Mouse (Mus musculus): Measurements from ENCODE around the gene Srebf2. TPM values are rescaled to one million over a fixed set of nuclear protein-coding genes. Genes with fewer than 3 reads are reported as not detected.

Gene Srebf2
- polyA plus RNA-seq, 1 experiment from 2014 or later = 244 TPM

DNA sequence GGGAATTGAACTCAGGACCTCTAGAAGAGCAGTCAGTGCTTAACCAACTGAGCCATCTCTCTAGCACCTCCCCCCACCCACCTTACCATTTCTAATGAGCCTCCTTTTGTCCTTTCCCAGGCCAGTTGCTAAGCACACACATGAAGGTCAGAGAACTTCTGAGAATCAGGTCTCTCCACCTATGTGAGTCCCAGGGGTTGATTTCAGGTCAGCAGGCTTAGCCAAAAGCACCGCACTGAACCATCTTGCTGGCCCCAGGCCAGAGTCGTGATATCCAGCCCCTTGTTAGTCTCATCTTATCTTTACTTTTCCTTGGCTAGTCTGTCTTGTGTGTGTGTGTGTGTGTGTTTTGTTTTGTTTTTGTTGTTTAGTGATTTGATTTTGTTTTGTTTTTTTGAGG lies 1.6 kb upstream of the Srebf2 start:
- H3K9ac ChIP-seq = no peak overlapping the region
- ATAC-seq (ENCODE audit: low FRiP score) = no peak

DNA sequence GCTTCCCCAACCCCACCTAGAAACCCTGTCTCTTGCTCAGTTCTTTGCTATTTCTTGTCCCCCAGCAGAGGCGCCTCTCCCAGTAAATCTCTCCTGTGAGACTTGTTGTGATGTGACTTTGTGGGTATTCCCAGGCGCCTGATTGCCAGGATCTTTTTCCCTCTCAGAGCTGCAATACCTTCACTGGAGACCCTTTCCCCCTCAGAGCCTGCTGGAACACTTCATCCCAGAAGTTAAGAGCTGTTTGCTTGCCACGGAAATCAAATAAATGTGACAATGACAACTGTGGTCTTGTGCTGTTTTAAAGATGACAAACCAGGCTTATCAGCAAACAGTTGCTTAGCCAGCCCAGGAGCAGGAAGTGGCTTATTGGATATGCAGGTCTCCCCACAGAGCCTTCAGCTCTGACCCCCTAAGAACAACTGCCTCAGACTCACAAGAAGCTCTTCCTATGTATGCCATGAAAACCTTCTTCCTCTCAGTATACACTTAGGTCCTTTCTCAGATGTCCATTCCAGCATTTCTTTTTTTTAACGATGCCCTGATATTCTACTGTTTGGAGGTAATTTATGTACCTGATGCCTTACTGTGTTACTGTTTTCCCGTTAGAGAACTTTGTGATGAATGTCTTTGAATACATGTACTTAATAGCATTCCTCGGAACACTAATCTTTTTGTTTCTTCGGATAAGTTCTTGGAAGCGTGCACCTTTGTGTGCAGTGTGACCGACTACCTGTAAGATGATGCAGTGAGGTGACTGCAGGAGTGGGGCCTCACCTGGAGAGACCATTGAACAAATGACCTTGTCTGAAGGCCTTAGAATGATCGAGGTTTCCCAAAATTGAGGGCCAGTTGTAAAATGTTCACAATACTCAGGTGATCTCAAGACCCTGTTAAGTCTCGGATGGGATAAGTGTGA lies 871 bp upstream of the Srebf2 start:
- peak overlapping the region; percentile 97 for H3K27ac ChIP-seq
- H3K9ac ChIP-seq = peak overlapping the region; percentile 38; the same call in 1 of the 2 replicates
- 11% methylated on average over 11 of the region's 11 CpGs for WGBS
- peak overlapping the region; percentile 92 for H3K4me3 ChIP-seq (replicated peaks)
- H3K27me3 ChIP-seq = no peaks in the 10 kb centered on the region
- peaks cover 47% of the 10 kb centered on the region for H3K4me1 ChIP-seq
- no peak for ATAC-seq (ENCODE audit: low FRiP score)
- H3K4me2 ChIP-seq = peak overlapping the region; percentile 89
- no peaks in the 10 kb centered on the region for H3K9me3 ChIP-seq
- H3K36me3 ChIP-seq (replicated peaks) = peaks cover 12% of the 10 kb centered on the region

More for the DNA sequence above, 1.6 kb upstream of the Srebf2 start:
- Histone ChIP-seq H3K36me3 (replicated peaks) (peaks cover 10% of the 10 kb centered on the region), H3K4me2 (no peak overlapping the region), H3K4me1 (peaks cover 46% of the 10 kb centered on the region), H3K4me3 (replicated peaks) (no peak overlapping the region), H3K27ac (peak overlapping the region; percentile 97), H3K27me3 (no peaks in the 10 kb centered on the region), H3K9me3 (no peaks in the 10 kb centered on the region)
- 42% methylated on average over 2 of the region's 2 CpGs for WGBS

DNA sequence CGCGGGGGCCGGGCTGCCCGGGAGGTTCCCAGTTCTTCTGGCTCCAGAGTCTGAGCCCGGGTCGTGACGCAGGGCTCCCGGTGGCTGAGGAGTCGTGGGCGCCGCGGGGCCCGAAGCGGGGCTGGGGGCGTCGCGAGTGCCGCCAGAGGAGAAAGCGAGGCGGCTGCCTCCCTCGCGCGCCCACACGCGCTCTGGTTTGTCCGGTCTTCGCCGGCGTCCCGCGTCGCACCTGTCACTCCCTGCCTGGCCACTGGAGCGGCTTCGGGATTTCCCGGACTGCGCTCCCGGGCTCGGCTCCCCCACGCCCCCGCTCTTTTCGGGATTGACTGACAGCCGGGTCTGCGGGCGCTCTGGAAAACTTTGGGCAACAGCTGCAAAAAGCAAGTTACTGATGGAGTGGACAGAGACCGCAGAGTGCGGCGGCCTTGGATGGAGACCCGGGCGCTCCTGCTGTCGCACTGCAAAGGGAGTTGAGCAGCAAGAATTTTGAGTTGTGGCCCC lies 680 bp downstream of the Srebf2 start:
- ATAC-seq (ENCODE audit: low FRiP score) = peak; percentile 13
- under 1% methylated on average over 48 of the region's 50 CpGs for WGBS
- peak overlapping the region; percentile 89 for H3K4me2 ChIP-seq
- H3K4me1 ChIP-seq = peaks cover 60% of the 10 kb centered on the region
- peak overlapping the region; percentile 94 for H3K9ac ChIP-seq
- peak overlapping the region; percentile 99 for H3K27ac ChIP-seq
- H3K9me3 ChIP-seq = no peaks in the 10 kb centered on the region
- H3K4me3 ChIP-seq (replicated peaks) = peak overlapping the region; percentile 92
- H3K36me3 ChIP-seq (replicated peaks) = peaks cover 19% of the 10 kb centered on the region
- no peaks in the 10 kb centered on the region for H3K27me3 ChIP-seq

DNA sequence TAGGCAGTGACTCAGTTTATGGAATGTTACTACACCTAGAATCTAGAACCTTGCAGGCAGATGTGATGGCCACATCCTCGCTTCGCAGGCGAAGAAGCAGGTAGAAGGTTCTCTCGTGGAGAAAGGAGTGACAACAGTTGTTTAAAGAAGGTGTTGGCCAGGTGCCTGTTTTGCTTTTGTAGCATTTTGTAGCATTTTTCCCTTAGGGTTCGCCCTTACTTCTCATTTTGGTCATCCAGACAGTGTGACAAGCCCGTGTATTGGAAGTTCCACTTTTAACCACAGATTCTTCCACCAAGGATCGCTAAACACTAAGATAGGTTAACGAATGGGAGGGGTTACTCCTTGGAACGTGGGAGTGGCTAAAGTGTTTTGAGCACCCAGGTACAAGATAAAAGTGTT lies 1.5 kb downstream of the Srebf2 start:
- Histone ChIP-seq H3K9ac (peak overlapping the region; percentile 94), H3K4me1 (peaks cover 66% of the 10 kb centered on the region), H3K9me3 (no peaks in the 10 kb centered on the region), H3K27ac (peak overlapping the region; percentile 99), H3K4me3 (replicated peaks) (peak overlapping the region; percentile 92), H3K36me3 (replicated peaks) (peaks cover 19% of the 10 kb centered on the region), H3K27me3 (no peaks in the 10 kb centered on the region), H3K4me2 (peak overlapping the region; percentile 89)
- no peak for ATAC-seq (ENCODE audit: low FRiP score)
- WGBS = 18% methylated on average over 9 of the region's 9 CpGs

DNA sequence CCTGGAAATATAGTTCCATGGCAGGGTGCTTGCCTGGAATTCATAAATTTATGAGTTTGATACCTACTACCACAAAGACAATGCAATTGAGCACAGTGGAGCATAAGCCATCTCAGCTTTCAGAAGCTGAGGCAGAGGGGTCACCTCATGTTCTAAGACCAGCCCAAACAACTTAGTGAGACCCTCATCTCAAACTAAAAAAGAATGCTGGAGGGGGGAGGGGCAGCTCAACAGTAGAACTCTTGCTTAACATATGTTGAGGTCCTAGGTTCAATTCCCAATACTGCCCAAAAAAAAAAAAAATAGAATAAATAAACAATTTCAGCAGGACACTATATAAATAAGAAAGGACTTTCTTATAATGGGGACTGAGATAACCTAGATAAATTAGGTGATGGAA lies 3.1 kb downstream of the Srebf2 start:
- no peaks in the 10 kb centered on the region for H3K9me3 ChIP-seq
- H3K4me1 ChIP-seq = peaks cover 65% of the 10 kb centered on the region
- H3K27me3 ChIP-seq = no peaks in the 10 kb centered on the region
- ATAC-seq (ENCODE audit: low FRiP score) = no peak
- no peak overlapping the region for H3K9ac ChIP-seq
- H3K4me3 ChIP-seq (replicated peaks) = no peak overlapping the region
- peaks cover 23% of the 10 kb centered on the region for H3K36me3 ChIP-seq (replicated peaks)
- H3K27ac ChIP-seq = no peak overlapping the region
- no peak overlapping the region for H3K4me2 ChIP-seq

DNA sequence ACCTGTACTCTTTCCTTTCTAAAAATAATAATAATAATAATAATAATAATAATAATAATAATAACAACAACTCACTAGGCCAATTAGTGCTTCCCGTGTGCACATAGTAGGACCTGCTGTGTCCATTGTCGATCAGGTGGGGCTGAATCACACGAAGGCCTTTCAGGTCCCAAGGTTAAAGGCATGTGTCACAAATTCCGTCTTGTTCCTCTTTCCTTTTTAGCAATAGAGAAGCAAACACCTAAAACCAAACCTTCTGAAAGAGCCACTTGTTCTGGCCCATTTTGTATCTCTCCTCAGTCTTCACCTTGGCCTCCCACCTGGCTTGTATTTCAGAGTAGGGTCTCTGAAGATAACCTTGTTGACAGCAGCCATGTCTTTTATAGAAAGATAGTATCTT lies 4.2 kb downstream of the Srebf2 start:
- 92% methylated on average over 4 of the region's 4 CpGs for WGBS
- H3K4me1 ChIP-seq = peaks cover 55% of the 10 kb centered on the region
- H3K27ac ChIP-seq = no peak overlapping the region
- H3K9ac ChIP-seq = no peak overlapping the region
- H3K36me3 ChIP-seq (replicated peaks) = peaks cover 25% of the 10 kb centered on the region
- ATAC-seq (ENCODE audit: low FRiP score) = no peak
- no peak overlapping the region for H3K4me3 ChIP-seq (replicated peaks)
- H3K4me2 ChIP-seq = no peak overlapping the region
- no peaks in the 10 kb centered on the region for H3K27me3 ChIP-seq
- H3K9me3 ChIP-seq = no peaks in the 10 kb centered on the region

DNA sequence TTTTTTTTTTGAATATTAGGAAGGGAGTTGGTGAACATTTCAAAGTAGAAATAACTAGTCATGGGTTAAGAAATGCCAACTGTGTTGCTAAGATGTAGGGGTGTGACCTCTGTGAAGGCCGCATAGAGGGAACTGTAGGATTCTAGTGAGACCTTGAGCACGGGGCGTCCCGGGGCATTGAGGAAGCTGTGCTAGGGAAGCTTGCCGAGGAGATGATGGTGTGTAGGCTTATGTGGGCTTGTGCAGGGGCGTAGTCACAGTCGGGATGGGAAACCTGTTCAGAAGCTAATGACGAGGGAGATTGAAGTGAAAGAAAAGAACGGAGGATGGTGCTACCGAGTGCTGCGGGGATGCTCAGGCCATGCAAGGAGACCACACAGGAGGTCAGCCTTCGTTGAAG lies 5.0 kb downstream of the Srebf2 start:
- Histone ChIP-seq H3K27me3 (no peaks in the 10 kb centered on the region), H3K4me3 (replicated peaks) (no peak overlapping the region), H3K9ac (no peak overlapping the region), H3K36me3 (replicated peaks) (peaks cover 33% of the 10 kb centered on the region), H3K4me2 (no peak overlapping the region), H3K9me3 (no peaks in the 10 kb centered on the region), H3K4me1 (peaks cover 55% of the 10 kb centered on the region), H3K27ac (no peak overlapping the region)
- ATAC-seq (ENCODE audit: low FRiP score) = no peak
- 88% methylated on average over 12 of the region's 12 CpGs for WGBS

DNA sequence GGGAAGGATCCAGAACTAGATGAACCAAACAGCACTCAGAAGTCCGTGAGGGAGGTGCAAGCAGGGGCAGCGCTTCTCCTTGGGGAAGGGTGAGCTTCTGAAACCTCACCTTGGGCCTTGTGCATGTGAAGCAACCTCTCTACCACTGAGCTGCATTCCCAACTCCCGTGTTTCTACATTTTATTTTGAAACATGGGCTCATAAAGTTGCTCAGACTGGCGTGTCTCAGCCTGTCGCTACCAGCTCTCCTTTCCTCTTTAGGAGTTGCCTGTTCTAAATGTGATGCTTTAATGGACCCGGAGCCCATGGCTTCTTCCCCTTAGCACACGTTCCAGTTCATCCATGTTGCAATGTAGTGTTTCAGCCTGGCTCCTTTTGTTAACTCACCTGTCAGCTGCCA lies 5.5 kb downstream of the Srebf2 start:
- no peak overlapping the region for H3K4me2 ChIP-seq
- ATAC-seq (ENCODE audit: low FRiP score) = no peak
- WGBS = 90% methylated on average over 7 of the region's 7 CpGs
- H3K36me3 ChIP-seq (replicated peaks) = peaks cover 33% of the 10 kb centered on the region
- H3K9ac ChIP-seq = no peak overlapping the region
- no peak overlapping the region for H3K27ac ChIP-seq
- no peaks in the 10 kb centered on the region for H3K9me3 ChIP-seq
- H3K4me1 ChIP-seq = peaks cover 58% of the 10 kb centered on the region
- no peaks in the 10 kb centered on the region for H3K27me3 ChIP-seq
- H3K4me3 ChIP-seq (replicated peaks) = no peak overlapping the region

DNA sequence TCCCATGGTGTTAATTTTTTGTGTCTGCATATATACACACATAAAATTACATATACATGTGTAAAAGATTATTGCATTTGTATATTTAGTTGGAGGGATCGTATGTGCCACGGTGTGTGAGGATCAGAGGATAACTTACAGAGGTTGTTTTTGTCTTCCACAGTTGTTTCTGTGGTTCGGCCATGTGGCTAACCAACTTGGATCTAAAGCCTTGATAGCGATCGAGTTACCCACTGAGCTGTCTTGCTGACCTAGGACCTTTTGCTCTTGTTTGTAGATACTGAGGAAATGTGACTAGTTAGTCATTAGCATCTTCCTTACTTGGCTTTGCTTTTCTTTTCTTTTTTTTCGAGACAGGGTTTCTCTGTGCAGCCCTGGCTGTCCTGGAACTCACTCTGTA lies 9.3 kb downstream of the Srebf2 start:
- 96% methylated on average over 6 of the region's 6 CpGs for WGBS

DNA sequence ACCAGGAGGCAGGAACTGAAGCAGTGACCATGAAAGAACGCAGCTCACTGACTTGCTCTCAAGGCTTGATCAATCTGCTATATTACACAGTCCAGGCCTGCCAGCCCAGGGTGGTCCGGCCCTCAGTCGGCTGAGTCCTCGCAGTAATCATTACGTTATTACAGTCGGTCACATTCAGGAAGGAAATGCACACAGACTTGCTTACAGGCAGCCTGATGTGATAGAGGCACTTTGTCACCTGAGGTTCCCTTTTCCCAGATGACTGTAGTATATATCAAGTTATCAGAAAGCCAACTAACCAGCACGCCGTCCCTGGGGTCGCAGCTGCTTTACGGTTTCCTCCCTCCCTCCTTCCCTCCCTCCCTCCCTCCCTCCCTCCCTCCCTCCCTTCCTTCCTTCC lies 9.9 kb downstream of the Srebf2 start:
- H3K36me3 ChIP-seq (replicated peaks) = peaks cover 21% of the 10 kb centered on the region; the same call in 1 of the 2 replicates
- 94% methylated on average over 10 of the region's 10 CpGs for WGBS

More for the DNA sequence above, 9.3 kb downstream of the Srebf2 start:
- H3K9me3 ChIP-seq = no peaks in the 10 kb centered on the region
- no peaks in the 10 kb centered on the region for H3K27me3 ChIP-seq
- peaks cover 23% of the 10 kb centered on the region; the same call in 1 of the 2 replicates for H3K36me3 ChIP-seq (replicated peaks)
- ATAC-seq (ENCODE audit: low FRiP score) = no peak
- no peak overlapping the region for H3K9ac ChIP-seq
- H3K27ac ChIP-seq = no peak overlapping the region
- H3K4me1 ChIP-seq = peaks cover 70% of the 10 kb centered on the region
- no peak overlapping the region for H3K4me2 ChIP-seq
- H3K4me3 ChIP-seq (replicated peaks) = no peak overlapping the region

DNA sequence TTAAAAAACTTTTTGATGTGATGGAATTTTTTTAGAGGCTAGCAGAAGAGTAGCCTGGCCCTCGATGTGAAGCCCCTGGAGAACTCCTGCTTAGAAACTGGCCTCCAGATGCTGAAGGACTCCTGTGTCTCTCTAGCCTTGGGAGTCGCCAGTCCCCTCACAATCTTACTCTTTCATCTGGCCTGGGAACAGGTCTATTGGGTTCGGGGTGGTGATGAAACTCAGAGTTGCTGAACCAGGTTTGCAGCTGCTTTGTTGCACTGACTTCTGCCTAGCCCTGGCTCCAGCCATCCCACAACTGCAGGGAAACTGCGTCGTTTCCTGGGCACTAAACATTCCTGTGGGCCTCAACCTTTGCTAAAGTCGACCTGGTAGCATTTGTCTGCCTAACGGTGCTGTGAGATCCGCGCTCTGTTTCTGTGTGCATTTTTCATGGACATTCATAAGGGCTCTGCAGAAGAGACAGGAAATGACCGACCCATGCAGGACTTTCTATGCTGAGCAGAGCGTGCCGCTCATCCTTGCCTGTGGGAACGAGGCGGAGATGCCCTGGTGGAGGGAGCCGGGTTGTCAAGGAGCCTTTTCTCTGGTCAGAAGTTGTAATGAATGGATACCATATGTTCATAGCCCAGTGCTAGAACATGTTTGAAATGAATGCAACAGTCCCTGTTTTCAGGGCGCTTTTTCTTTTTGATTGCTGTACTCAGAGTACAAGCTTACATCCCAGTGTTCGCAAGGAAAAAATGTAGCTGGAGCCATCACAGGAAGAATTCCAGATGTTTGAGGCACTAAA lies 11.5 kb downstream of the Srebf2 start:
- H3K27me3 ChIP-seq = no peaks in the 10 kb centered on the region
- no peak overlapping the region for H3K9ac ChIP-seq
- peaks cover 58% of the 10 kb centered on the region for H3K4me1 ChIP-seq
- WGBS = 81% methylated on average over 17 of the region's 17 CpGs
- H3K4me3 ChIP-seq (replicated peaks) = no peak overlapping the region
- no peak for ATAC-seq (ENCODE audit: low FRiP score)
- no peak overlapping the region for H3K4me2 ChIP-seq
- H3K36me3 ChIP-seq (replicated peaks) = peaks cover 14% of the 10 kb centered on the region; the same call in 1 of the 2 replicates
- no peak overlapping the region for H3K27ac ChIP-seq
- H3K9me3 ChIP-seq = no peaks in the 10 kb centered on the region

More for the DNA sequence above, 9.9 kb downstream of the Srebf2 start:
- Histone ChIP-seq H3K4me2 (no peak overlapping the region), H3K9ac (no peak overlapping the region), H3K27me3 (no peaks in the 10 kb centered on the region), H3K27ac (no peak overlapping the region), H3K4me1 (peaks cover 67% of the 10 kb centered on the region), H3K9me3 (no peaks in the 10 kb centered on the region), H3K4me3 (replicated peaks) (no peak overlapping the region)
- ATAC-seq (ENCODE audit: low FRiP score) = no peak

DNA sequence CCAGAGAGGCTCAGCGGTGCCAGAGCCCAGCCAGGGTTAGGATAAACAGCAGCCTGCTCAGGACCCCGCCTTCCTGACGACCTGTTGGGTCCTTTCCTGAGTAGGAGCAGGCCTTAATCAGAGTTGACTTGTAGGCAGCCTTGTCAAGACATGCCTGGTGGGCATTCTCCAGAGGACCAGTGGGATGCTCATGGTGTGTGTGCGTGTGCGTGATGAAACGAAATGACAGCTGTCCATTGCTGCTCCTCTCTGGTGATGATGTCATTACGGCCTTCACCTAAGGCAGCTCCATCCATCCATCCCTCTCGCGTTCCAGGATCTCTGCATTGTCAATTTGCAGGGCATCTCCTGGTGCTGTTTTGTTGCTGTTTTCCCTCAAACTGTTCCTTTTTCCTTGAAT lies 12.5 kb downstream of the Srebf2 start:
- Histone ChIP-seq H3K4me1 (peaks cover 58% of the 10 kb centered on the region), H3K9ac (no peak overlapping the region), H3K4me3 (replicated peaks) (no peak overlapping the region), H3K27me3 (no peaks in the 10 kb centered on the region), H3K36me3 (replicated peaks) (peaks cover 10% of the 10 kb centered on the region; the same call in 1 of the 2 replicates), H3K9me3 (no peaks in the 10 kb centered on the region), H3K4me2 (no peak overlapping the region), H3K27ac (no peak overlapping the region)
- no peak for ATAC-seq (ENCODE audit: low FRiP score)
- WGBS = 84% methylated on average over 9 of the region's 9 CpGs

Data from forebrain, embryonic 12.5 days (tissue).